Mouse (Mus musculus) ES-Bruce4 (cell line): Measurements from ENCODE around the gene Ptpro.

Experiments
- CTCF ChIP-seq: IDR thresholded peaks from one replicate; pipeline ENCODE4 v1.8.1; 2011; ENCODE audit warnings: low read depth, low read length
- EP300 ChIP-seq: IDR thresholded peaks from 2 replicates; pipeline ENCODE4 v1.6.1; 2011; ENCODE audit warnings: low read depth, low read length; ENCODE audit not compliant: insufficient read depth
- POLR2A ChIP-seq: IDR thresholded peaks from one replicate; pipeline ENCODE4 v1.8.1; 2011; ENCODE audit warnings: low read length; ENCODE audit not compliant: insufficient read depth

- TF ChIP-seq POLR2A: no peak
- no peak for TF ChIP-seq CTCF
- no peak for TF ChIP-seq EP300
Measured at GRCm38 (mm10) chr6:137365637-137366036, 113.5 kb downstream of the Ptpro start.
